Mouse (Mus musculus) megakaryocyte, embryonic 14.5 days (primary cell): ENCODE results near the gene Bbs5.

ENCODE experiments used
- FLI1 ChIP-seq: IDR thresholded peaks from 2 replicates; pipeline ENCODE4 v1.6.1; 2012; ENCODE audit warnings: low read length, inconsistent platforms, mixed read lengths
- GATA1 ChIP-seq: IDR thresholded peaks from 3 replicates; pipeline ENCODE4 v1.6.1; 2012; ENCODE audit warnings: mixed read lengths, low read length, inconsistent platforms, borderline replicate concordance

DNA sequence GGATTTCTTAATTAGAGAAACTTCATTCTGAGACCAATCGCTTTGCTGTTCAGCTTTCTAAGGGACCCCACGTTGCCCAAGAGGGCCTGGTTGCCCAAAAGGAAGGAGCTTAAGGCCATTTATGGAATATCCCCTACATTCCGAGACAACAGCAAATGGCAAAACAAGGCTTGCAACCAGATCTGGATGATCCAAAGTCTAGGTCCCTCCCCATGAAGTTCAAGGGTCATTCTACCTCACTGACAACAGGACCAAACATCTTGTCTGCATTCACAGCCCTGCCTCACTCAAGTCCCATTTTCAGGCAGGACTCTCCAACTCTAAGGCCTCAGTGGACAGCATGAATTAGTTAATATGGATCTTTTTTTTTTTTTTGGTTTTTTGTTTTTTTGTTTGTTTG, 40.4 kb upstream of the Bbs5 start:
- TF ChIP-seq GATA1 (no peak), FLI1 (no peak)
